26 mouse cellular contexts compared by ENCODE assay signal in the genomic region with DNA sequence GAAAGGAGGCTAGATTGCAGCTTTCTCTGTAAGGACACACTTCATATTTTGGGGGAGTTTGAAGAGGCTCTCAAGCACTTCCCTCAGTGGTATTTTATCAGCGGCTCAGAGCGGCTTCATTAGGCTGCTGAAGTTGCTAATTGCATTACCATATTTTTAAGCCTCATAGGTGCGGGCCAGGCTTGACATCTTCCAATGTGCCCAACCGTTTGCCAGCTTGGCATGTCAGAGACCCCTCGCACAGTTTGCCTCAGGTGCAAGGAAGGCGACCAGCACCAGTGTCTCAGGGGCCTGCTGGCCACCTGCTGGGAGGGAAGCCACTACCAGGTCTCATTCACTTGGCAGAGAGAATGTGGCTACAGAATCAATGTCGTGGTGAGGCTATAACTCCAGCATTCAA.
"Had no signal": no experiment of that assay in that cellular context is flagged by ENCODE, and none has a peak within 500 bp of the region (broad histone marks: within the 10 kb centered on the region; RNA-seq: fewer than 3 reads in every experiment).

No protein-coding gene starts in this region.

- H3K9me3 ChIP-seq: heart, embryonic 13.5 days; heart, embryonic 15.5 days; hindbrain, embryonic 13.5 days; hindbrain, embryonic 15.5 days; kidney, embryonic 15.5 days; limb, embryonic 13.5 days; limb, embryonic 15.5 days; liver, embryonic 12.5 days had no signal

- H3K36me3 ChIP-seq: heart, embryonic 13.5 days; heart, embryonic 15.5 days; hindbrain, embryonic 13.5 days; hindbrain, embryonic 15.5 days; kidney, embryonic 15.5 days; limb, embryonic 13.5 days; limb, embryonic 15.5 days; liver, embryonic 12.5 days had no signal

- H3K4me3 ChIP-seq: heart, adult 2 months; heart, embryonic 13.5 days; heart, embryonic 15.5 days; hindbrain, embryonic 13.5 days; hindbrain, embryonic 15.5 days; kidney, embryonic 15.5 days; limb, embryonic 13.5 days; limb, embryonic 15.5 days; liver, embryonic 12.5 days had no signal

- DNase-seq: gastrocnemius, postnatal 14 days; gastrocnemius, postnatal 36 days; heart, adult 2 months; heart, postnatal 14 days; heart, postnatal 36 days; kidney, adult 11 months; kidney, adult 2 months; kidney, adult 9 months; kidney, postnatal 14 days; kidney, postnatal 36 days; layer of hippocampus, adult 9-11 months; layer of hippocampus, postnatal 36 days; left cerebral cortex, postnatal 4 days had no signal

- H3K9ac ChIP-seq: heart, embryonic 13.5 days; heart, embryonic 15.5 days; hindbrain, embryonic 13.5 days; hindbrain, embryonic 15.5 days; kidney, embryonic 15.5 days; limb, embryonic 13.5 days; limb, embryonic 15.5 days; liver, embryonic 12.5 days; liver, embryonic 14.5 days had no signal

- H3K27ac ChIP-seq: heart, adult 2 months; heart, embryonic 13.5 days; heart, embryonic 15.5 days; hindbrain, embryonic 13.5 days; hindbrain, embryonic 15.5 days; hindbrain, postnatal 0 days; kidney, embryonic 15.5 days; kidney, postnatal 0 days; limb, embryonic 13.5 days; limb, embryonic 15.5 days; liver, embryonic 12.5 days; liver, embryonic 14.5 days had no signal

- H3K4me2 ChIP-seq: heart, embryonic 11.5 days; heart, embryonic 13.5 days; heart, embryonic 15.5 days; hindbrain, embryonic 13.5 days; hindbrain, embryonic 15.5 days; kidney, embryonic 15.5 days; limb, embryonic 13.5 days; limb, embryonic 15.5 days; liver, embryonic 12.5 days had no signal

- ATAC-seq: hindbrain, postnatal 0 days; intestine, embryonic 16.5 days; liver, embryonic 12.5 days had no signal
